Mouse (Mus musculus) spleen, adult 2 months (tissue): Measurements from ENCODE around the gene Serpina3n. TPM values are rescaled to one million over a fixed set of nuclear protein-coding genes. Genes with fewer than 3 reads are reported as not detected.

Source experiments
- DNase-seq, 2 experiments: peaks; one replicate each; pipeline versions ENCODE4 v3.0.0 to v3.0.0-alpha.2; 2012 to 2021; ENCODE audit warnings: low spot score in 2 of 2, low read depth in 1 of 2
- H3K27ac ChIP-seq: fragments of 200-500 bp; 2 replicates; pipeline ENCODE4 v1.5.1; 2012; ENCODE audit warnings: low read length, inconsistent platforms; ENCODE audit not compliant: insufficient read depth
- H3K27me3 ChIP-seq: fragments of 200-500 bp; 2 replicates; pipeline ENCODE4 v1.6.1; 2012; ENCODE audit warnings: mild to moderate bottlenecking, moderate library complexity, low read length, inconsistent platforms; ENCODE audit not compliant: control insufficient read depth, insufficient read depth
- H3K36me3 ChIP-seq: fragments of 200-500 bp; 2 replicates; pipeline ENCODE4 v1.6.1; 2012; ENCODE audit warnings: mild to moderate bottlenecking, low read length, inconsistent platforms; ENCODE audit not compliant: control insufficient read depth, insufficient read depth
- H3K4me1 ChIP-seq: fragments of 200-500 bp; 2 replicates; pipeline ENCODE4 v1.6.1; 2011; ENCODE audit warnings: inconsistent platforms; ENCODE audit not compliant: control insufficient read depth, insufficient read depth, insufficient read length
- H3K4me3 ChIP-seq: fragments of 200-500 bp; 2 replicates; pipeline ENCODE4 v1.5.1; 2011; ENCODE audit warnings: mild to moderate bottlenecking, inconsistent platforms; ENCODE audit not compliant: insufficient read depth, insufficient read length; ENCODE audit errors: extremely low read depth
- CTCF ChIP-seq: fragments of 200-500 bp; IDR thresholded peaks from 2 replicates; pipeline ENCODE4 v1.5.1; 2011; ENCODE audit warnings: mild to moderate bottlenecking, inconsistent platforms; ENCODE audit not compliant: insufficient read depth, insufficient read length, insufficient replicate concordance; ENCODE audit errors: extremely low read depth
- POLR2A ChIP-seq: fragments of 200-500 bp; IDR thresholded peaks from 2 replicates; pipeline ENCODE4 v1.6.1; 2011; ENCODE audit warnings: low read depth, low read length, inconsistent platforms
- WGBS: fragments of 180-500 bp; shearing (Covaris S2); methylation state at CpG from one replicate; pipeline ENCODE4 v1.1.7; 2018; 5-methylcytosine and 5-hydroxymethylcytosine counted together
- polyA plus RNA-seq: library from polyadenylated mRNA; depleted of rRNA; stranded (reverse); fragments of >200 nt; gene quantifications from 2 replicates; pipeline ENCODE4 v1.2.3, GENCODE M21; 2012; rRNA removed

The Serpina3n gene
- polyA plus RNA-seq, 1 experiment: 15.9 TPM

DNA sequence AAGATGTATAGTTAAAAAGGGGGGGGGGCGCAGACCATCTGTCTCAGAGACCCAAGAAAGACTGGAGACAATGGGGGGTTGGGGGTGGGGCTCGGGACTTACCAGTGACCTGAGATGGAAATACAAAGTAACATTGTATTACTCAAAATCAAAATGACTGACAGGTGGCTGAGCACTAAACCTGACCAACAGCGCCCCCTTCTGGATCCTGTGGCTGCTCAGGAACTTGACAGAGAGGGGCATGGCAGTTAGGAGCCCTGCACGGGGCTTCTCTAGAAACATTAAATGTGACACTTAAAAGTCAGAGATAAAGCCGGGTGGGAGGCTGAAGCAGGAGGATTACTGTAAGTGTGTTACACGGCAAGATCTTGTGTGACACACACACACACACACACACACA is 52.8 kb downstream of the Serpina3n start:
- TF ChIP-seq CTCF (no peak), POLR2A (no peak)
- 68% methylated on average over 6 of the region's 6 CpGs for WGBS
- Histone ChIP-seq H3K36me3 (no peaks in the 10 kb centered on the region), H3K27me3 (no peaks in the 10 kb centered on the region), H3K4me1 (no peaks in the 10 kb centered on the region), H3K27ac (no peak overlapping the region), H3K4me3 (no peak overlapping the region)
- no peak for DNase-seq

DNA sequence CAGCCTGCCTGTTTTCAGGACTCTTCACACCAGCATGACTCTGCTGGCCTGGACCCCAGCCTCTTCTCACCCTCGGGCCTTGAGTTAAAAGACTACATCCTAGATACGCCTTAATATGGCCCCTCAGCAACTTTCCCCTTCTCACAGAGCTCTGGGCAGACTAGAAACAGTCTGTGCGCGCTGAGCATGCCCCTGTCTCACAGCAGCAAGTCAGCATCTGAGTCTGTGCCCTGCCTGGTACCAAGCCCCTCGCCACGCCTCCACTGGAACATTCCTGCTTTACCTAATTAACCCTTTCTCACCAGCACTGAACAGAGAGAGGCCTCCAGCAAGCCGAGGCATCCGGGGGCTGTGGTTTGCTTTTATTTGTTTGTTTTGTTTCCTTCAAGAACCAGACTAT is 54.8 kb downstream of the Serpina3n start:
- H3K4me3 ChIP-seq: no peak overlapping the region
- no peak for DNase-seq
- H3K36me3 ChIP-seq: no peaks in the 10 kb centered on the region
- TF ChIP-seq CTCF (no peak), POLR2A (no peak)
- H3K27me3 ChIP-seq: no peaks in the 10 kb centered on the region
- no peaks in the 10 kb centered on the region for H3K4me1 ChIP-seq
- H3K27ac ChIP-seq: no peak overlapping the region
- 57% methylated on average over 8 of the region's 8 CpGs for WGBS

Other genes with a start within 250 kb of the Serpina3n start
- gene Serpina3f, start 192.2 kb upstream of the Serpina3n start, polyA plus RNA-seq: 3.3 and 6.0 TPM in 2 replicates
- gene Serpina3g, start 170.5 kb upstream of the Serpina3n start, polyA plus RNA-seq: 82.5 and 110 TPM in 2 replicates
- 0.45 and 0.76 TPM in 2 replicates for gene Serpina3i, start 143.6 kb upstream of the Serpina3n start, polyA plus RNA-seq
- gene Serpina3j, start 92.2 kb upstream of the Serpina3n start, polyA plus RNA-seq: not detected in 2 replicates
- 0.05 and 0.11 TPM in 2 replicates for gene Serpina3k, start 68.2 kb upstream of the Serpina3n start, polyA plus RNA-seq
- 0.06 TPM in 1 of 2 replicates, not detected in the other for gene Serpina3m, start 68.2 kb upstream of the Serpina3n start, polyA plus RNA-seq
- gene Gsc, start 66.6 kb downstream of the Serpina3n start, polyA plus RNA-seq: 0.06 TPM in 1 of 2 replicates, not detected in the other